Mouse (Mus musculus) lung, postnatal 36 days (tissue): Measurements from ENCODE around the gene Tesc.

Experiments
- DNase-seq: peaks from one replicate; pipeline ENCODE4 v3.0.0; 2022; ENCODE audit warnings: mixed read lengths

Tesc gene

GRCm38 (mm10) chr5:118017527-118017926 lies 10.0 kb upstream of the Tesc start:
- no peak for DNase-seq

DNA sequence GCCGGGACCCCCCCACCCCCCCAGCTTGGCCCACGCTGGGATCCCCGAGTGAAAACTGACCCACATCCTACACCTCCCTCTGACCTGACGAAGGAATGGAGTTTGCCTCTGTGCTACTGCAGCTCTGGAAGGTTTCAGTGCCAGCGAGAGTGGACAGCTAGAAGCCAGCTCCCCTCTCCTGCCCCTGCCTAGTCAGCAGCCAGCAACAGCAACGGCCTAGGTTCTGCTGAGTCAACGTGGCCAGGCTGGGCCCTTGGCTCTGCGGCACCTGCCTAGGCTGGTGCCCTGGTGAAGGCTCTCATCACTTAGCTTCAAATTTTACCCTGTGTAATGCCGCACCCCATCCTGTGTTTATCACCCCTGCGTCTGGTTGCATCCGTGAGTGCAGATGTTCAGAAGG lies 7.6 kb upstream of the Tesc start:
- DNase-seq: no peak

DNA sequence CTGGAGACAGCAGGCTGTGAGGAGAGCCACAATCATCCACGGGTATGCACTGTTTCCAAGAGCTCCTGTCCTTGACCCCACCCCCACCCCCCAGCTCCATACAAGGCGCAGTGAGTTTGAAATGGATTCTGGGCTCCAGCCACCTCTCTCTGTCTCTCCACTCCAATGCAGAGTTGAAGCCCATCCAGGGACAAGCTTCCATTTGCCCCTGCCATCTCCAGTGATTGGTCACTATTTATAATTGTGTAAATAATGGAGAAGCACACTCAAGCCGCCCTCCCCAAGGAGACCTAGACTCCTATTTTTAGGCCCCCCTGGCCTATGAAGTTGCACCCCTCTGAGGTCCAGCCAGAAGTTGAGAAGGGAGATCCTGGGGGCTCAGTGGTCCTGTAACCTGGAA lies 4.5 kb upstream of the Tesc start:
- no peak for DNase-seq

DNA sequence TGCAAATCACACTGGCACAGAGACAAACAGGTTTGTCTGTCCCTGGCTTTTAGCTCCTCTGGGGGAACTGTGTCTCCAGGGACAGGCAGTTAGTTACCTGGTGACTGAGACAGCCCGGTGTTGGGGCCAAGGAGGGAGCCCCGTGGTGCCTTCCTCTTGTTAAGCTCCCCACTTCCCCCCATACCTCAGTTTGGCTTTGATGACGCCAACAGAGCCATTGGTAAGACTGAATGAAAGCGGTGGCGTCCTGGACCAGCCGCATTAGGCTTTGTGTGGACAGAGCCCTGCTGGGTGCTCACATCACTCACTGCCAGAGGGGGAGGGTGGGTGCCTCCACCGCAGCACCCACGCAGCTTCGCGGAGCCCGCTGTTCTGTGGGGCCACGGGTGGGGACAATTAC lies 1.7 kb upstream of the Tesc start:
- DNase-seq: no peak

DNA sequence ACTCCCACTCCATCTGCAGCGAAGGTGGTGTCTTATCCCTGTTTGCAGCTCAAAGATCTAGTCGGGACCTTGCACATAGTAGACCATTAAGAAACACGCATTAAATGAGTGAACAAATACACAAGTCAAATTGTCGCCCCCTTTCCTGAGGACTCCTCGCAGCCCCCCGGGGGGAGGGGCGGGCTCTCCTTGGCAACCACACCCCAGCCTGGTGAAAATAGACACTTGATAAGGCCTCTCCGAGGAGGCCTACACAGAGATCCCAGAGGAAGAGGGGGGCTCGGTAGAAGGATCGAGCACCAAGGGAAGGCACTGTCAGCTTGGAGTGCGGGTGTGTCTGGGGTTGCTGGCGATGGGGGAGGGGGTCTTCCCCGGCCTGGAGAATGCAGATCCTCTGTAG lies 1.2 kb upstream of the Tesc start:
- DNase-seq: no peak

- DNase-seq: no peak
These were observed 344 bp upstream of the Tesc start for GRCm38 (mm10) chr5:118027101-118027697.

GRCm38 (mm10) chr5:118028191-118029034 lies 870 bp downstream of the Tesc start:
- DNase-seq: no peak

GRCm38 (mm10) chr5:118029035-118029408 lies 1.5 kb downstream of the Tesc start:
- DNase-seq: no peak

- no peak for DNase-seq
These were observed 1.9 kb downstream of the Tesc start for GRCm38 (mm10) chr5:118029420-118029819.

DNA sequence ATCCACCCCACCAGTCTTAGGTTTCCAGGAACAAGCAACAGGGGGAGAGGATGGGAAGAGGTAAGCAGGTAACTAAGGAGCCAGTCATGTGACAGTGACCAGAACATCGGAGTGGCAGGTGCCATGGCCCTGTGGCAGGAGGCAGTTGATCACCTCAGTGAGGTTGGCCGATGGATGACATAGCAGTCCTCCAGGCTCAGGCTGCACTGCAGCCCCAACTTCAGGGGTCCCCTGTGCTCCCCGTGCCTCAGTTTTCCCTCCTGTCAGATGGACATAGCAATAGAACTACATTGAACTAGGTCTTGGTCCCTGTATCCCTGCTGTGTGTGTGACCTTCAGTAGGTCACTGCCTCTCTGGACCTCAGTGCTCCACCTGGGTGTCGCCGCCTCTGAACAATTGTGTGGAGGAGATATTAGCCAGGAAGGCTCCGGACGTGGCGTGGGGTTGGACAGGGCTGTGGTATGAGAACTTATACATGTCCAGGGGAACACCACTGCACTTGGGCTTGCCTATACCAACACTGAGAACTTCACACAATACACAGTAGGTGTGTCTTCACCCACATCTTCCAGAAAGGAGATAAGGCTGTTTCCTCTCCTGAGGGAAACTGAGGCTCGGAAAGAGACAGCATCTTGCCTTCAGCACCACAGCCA lies 2.6 kb downstream of the Tesc start:
- no peak for DNase-seq

DNA sequence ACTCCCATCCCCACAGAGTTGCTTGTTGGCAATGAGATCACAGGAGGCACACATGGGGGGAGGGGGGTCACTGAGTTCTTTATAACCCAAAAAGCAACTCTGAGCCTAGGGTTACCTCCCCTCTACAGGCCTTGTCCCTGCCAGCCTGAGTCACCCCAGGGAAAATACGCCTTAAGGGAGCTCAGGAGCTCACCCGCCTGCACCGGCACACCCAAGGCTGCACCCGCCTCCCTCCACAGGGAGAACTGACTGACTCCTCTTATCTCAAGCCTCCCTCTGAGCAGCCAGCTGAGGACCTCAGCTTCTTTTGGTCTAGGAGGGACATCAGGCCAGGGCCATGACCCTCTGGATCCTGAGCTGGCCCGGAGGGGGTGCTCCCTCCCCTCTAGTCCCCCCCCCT lies 3.5 kb downstream of the Tesc start:
- no peak for DNase-seq

DNA sequence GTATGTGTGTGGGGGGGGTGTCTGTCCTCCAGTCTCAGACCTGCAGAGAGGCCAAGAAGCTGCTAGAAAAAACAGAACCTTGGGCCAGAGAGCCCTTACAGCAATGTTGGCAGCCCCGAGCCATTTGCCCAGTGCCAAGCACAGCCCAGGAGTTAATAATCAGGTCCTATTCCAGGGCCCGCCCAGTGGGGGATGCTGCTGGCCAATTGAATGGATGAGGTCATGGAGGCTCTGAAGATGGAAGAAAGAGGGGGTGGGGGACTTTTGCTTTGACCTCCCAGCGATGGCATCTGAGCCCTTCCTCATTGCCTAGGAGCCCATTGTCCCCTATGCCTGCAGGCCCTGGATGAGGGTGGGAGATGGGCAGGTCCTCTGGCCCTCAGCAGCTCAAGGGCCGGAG lies 4.0 kb downstream of the Tesc start:
- no peak for DNase-seq

DNA sequence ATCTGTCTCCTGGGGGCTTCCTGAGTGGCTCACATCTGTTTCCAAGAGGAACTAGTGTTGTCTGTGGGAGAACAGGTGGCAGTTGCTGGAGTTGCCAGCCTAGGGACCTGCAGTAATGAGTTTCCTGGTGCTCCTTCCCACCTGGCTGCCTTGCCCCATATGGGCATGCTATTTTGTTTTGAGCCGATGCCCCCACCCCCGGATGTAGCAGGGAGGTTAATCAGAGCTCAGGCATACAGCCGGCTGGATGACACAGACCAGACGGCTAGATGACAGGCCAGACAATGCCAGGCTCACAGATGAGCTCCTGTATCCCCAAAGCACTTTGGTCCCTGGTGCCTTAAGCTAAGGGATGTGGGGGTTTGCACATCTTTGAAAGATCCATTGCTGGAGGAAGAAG lies 5.8 kb downstream of the Tesc start:
- no peak for DNase-seq

GRCm38 (mm10) chr5:118033740-118034139 lies 6.2 kb downstream of the Tesc start:
- no peak for DNase-seq

DNA sequence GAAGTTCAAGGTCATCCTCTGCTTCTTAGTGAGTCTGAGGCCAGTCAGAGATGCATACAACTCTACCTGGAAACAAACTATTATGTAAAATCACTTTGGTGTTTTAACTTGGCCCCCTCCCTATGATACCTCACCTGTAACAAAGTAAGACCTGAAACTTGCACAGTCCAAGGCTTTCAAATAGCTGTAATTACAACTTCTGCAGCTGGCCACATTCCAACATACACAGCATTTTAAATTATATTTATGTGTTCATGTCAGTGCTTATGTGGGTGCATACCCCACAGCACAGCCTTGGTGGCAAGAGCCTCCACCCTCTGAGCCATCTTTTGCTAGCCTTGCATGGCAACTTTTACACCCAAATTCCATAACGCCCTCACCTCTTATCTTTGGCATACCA lies 7.1 kb downstream of the Tesc start:
- no peak for DNase-seq

DNA sequence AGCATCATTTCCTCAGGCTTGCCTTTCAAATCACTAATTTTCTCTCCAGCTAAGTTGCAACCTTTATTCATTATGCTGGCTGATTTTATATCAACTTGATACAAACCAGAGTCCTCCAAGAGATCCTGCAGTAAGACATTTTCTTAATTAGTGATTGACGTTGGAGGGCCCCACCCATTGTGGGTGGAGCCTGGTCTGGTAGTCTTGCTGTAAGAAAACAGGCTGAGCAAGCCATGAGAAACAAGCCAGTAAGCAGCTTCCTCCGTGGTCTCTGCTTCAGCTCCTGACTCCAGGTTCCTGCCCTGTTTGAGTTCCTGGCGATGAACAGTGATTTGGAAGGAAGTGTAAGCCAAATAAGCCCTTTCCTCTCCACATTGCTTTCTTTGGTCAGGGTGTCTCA lies 8.2 kb downstream of the Tesc start:
- no peak for DNase-seq

- DNase-seq: no peak
These were observed 9.6 kb downstream of the Tesc start for GRCm38 (mm10) chr5:118036888-118037797.

DNA sequence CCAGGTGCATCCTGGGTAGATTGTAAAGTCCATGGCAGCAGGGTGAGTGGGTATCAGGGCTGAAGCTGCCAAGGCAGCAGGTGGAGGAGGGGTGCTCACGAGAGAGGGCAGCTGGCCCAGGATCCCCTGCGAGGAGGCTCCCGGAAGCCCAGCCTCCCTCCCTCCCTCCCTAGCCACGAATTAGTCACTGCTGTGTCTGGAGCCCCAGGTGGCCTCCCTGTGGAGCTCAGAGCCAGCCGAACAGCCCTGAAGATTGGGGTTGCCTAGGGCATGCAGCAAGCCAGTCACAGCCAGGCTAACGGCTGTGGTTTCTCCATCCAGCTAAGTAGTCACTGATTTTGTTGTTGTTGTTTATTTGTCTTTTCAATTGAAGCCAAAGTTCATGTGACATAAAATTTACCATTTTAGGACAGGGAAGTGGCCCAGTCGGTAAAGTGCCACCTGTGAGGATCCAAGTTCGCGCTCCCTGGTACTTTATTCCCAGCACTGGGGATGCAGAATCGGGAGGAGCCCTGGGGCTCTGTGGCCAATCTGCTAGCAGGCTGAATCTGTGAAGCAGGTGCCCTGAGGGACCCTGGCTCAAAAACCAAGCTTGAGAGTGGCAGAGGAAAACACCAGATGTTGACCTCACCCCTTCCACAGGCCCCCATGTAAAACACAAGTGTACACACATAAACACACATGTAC lies 10.4 kb downstream of the Tesc start:
- no peak for DNase-seq

- no peak for DNase-seq
These were observed 11.7 kb downstream of the Tesc start for GRCm38 (mm10) chr5:118039241-118039668.

- DNase-seq: no peak
These were observed 15.1 kb downstream of the Tesc start for GRCm38 (mm10) chr5:118042599-118042998.

- no peak for DNase-seq
These were observed 16.2 kb downstream of the Tesc start for GRCm38 (mm10) chr5:118043761-118044160.

DNA sequence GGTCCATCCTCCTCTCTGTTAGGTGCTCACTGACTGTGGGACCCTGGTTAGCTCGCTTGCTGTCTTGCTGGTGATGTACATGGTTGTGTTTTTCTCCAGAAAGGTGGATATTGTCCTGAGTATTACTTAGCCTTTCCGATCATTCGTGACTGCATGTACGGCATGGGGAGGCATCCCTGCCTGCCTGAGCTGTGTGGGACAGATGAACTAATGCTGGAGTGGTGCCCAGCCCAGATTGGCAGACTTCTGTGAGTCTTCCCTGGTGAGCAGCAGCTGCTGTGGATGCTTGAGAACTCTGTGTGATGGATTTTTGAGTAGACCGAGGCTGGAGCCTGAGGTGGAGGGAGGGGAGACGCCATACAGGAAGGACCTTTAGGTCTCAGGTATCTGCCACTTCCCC lies 17.4 kb downstream of the Tesc start:
- no peak for DNase-seq
